Mouse (Mus musculus) neural tube, embryonic 15.5 days (tissue): ENCODE results near the gene Matn1. TPM values are rescaled to one million over a fixed set of nuclear protein-coding genes. Genes with fewer than 3 reads are reported as not detected.
A peak's percentile ranks its signal among the peaks of the same experiment; 100 is the strongest.

Experiments used
- ATAC-seq: fragments of 200-750 bp; cut with Nextera tagmentation; 2 replicates; pipeline ENCODE4 v1.8.0; 2017; ENCODE audit warnings: mild to moderate bottlenecking, moderate TSS enrichment, moderate library complexity; ENCODE audit not compliant: low FRiP score
- H3K27ac ChIP-seq: fragments of 300-500 bp; sonication (generic); replicated peaks from 2 replicates; pipeline ENCODE4 v1.5.1; 2015; ENCODE audit warnings: mild to moderate bottlenecking, inconsistent platforms
- H3K27me3 ChIP-seq: fragments of 300-500 bp; sonication (generic); replicated peaks from 2 replicates; pipeline ENCODE4 v1.6.1; 2015; ENCODE audit warnings: inconsistent platforms
- H3K36me3 ChIP-seq: fragments of 300-500 bp; sonication (generic); 2 replicates; pipeline ENCODE4 v1.6.1; 2015; ENCODE audit warnings: inconsistent platforms
- H3K4me1 ChIP-seq: fragments of 300-500 bp; sonication (generic); 2 replicates; pipeline ENCODE4 v1.6.1; 2015; ENCODE audit warnings: inconsistent platforms
- H3K4me2 ChIP-seq: fragments of 300-500 bp; sonication (generic); 2 replicates; pipeline ENCODE4 v1.6.1; 2015; ENCODE audit warnings: inconsistent platforms, mild to moderate bottlenecking, moderate library complexity
- H3K4me3 ChIP-seq: fragments of 300-500 bp; sonication (generic); replicated peaks from 2 replicates; pipeline ENCODE4 v1.5.1; 2015; ENCODE audit warnings: mild to moderate bottlenecking, inconsistent platforms
- H3K9ac ChIP-seq: fragments of 300-500 bp; sonication (generic); replicated peaks from 2 replicates; pipeline ENCODE4 v1.6.1; 2015; ENCODE audit warnings: mild to moderate bottlenecking, inconsistent platforms
- H3K9me3 ChIP-seq: fragments of 300-500 bp; sonication (generic); replicated peaks from 2 replicates; pipeline ENCODE4 v1.6.1; 2016; ENCODE audit warnings: inconsistent platforms
- WGBS: fragments of 180-500 bp; shearing (Covaris S2); methylation state at CpG from one replicate; pipeline ENCODE4 v1.1.7; 2015; ENCODE audit warnings: mixed read lengths; 5-methylcytosine and 5-hydroxymethylcytosine counted together
- polyA plus RNA-seq: library from polyadenylated mRNA; unstranded; fragments of >200 nt; fragmentation: Nextera tagmentation; extraction: Ambion mirVana; gene quantifications from 2 replicates; pipeline ENCODE4 v1.2.1, GENCODE M21; 2015

Matn1 gene
- polyA plus RNA-seq, result 3.0 and 10.8 TPM in 2 replicates

- Histone ChIP-seq H3K4me1 (0 out of 2 replicates have a peak, but pooled peaks cover 5% of the 10 kb centered on the region), H3K27me3 (0 out of 2 replicates have a peak, but pooled peaks cover 10% of the 10 kb centered on the region), H3K9ac (no peak within 1 kb of the TSS), H3K4me3 (no peak within 1 kb of the TSS), H3K36me3 (no peaks in the 10 kb centered on the region), H3K27ac (no peak within 1 kb of the TSS), H3K9me3 (no peaks in the 10 kb centered on the region), H3K4me2 (no peak within 1 kb of the TSS)
- WGBS, result 60% methylated on average over 6 of the region's 6 CpGs
- no peak for ATAC-seq
Observed at GRCm38 (mm10) chr4:130944112-130944511, at the start of gene Matn1. Gene Matn1, plus strand, starts transcription at chr4:130944385.

- Histone ChIP-seq H3K36me3 (no peaks in the 10 kb centered on the region), H3K4me1 (peaks cover 7% of the 10 kb centered on the region), H3K4me2 (no peak overlapping the region), H3K27ac (no peak overlapping the region), H3K4me3 (no peak overlapping the region), H3K9ac (no peak overlapping the region), H3K27me3 (0 out of 2 replicates have a peak, but pooled peaks cover 7% of the 10 kb centered on the region), H3K9me3 (no peaks in the 10 kb centered on the region)
- ATAC-seq, result no peak
- WGBS, result 90% methylated on average over 6 of the region's 6 CpGs
Observed at GRCm38 (mm10) chr4:130895701-130896100, 48.5 kb upstream of the Matn1 start.

DNA sequence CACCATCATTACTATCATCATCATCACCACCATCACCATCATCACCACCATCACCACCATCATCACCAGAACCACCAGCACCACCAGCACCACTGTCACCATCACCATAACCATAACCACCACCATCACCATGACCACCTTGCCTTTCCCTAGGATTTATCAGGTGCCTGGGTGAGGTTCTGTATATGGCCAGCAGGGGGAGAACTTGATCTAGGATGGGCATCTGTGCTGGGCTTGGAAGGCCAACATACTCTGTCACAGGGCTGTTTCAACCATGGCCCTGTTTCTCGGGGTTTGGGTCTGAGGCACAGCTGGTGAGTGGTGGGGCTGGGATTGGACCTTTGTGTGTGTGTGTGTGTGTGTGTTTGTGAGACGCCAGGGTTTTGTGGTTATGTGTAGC lies 47.8 kb upstream of the Matn1 start:
- Histone ChIP-seq H3K36me3 (no peaks in the 10 kb centered on the region), H3K9me3 (no peaks in the 10 kb centered on the region), H3K27ac (no peak overlapping the region), H3K9ac (no peak overlapping the region), H3K4me2 (no peak overlapping the region), H3K4me1 (peaks cover 7% of the 10 kb centered on the region), H3K27me3 (0 out of 2 replicates have a peak, but pooled peaks cover 7% of the 10 kb centered on the region), H3K4me3 (no peak overlapping the region)
- no peak for ATAC-seq
- 68% methylated on average over 2 of the region's 2 CpGs for WGBS

- 56% methylated on average over 3 of the region's 3 CpGs for WGBS
- H3K27ac ChIP-seq, result no peak overlapping the region
- no peak overlapping the region for H3K9ac ChIP-seq
- H3K4me1 ChIP-seq, result no peaks in the 10 kb centered on the region
- ATAC-seq, result no peak
- no peak overlapping the region for H3K4me3 ChIP-seq
- no peaks in the 10 kb centered on the region for H3K36me3 ChIP-seq
- no peak overlapping the region for H3K4me2 ChIP-seq
- no peaks in the 10 kb centered on the region for H3K27me3 ChIP-seq
- no peaks in the 10 kb centered on the region for H3K9me3 ChIP-seq
Observed at GRCm38 (mm10) chr4:130899383-130899781, 44.8 kb upstream of the Matn1 start.

DNA sequence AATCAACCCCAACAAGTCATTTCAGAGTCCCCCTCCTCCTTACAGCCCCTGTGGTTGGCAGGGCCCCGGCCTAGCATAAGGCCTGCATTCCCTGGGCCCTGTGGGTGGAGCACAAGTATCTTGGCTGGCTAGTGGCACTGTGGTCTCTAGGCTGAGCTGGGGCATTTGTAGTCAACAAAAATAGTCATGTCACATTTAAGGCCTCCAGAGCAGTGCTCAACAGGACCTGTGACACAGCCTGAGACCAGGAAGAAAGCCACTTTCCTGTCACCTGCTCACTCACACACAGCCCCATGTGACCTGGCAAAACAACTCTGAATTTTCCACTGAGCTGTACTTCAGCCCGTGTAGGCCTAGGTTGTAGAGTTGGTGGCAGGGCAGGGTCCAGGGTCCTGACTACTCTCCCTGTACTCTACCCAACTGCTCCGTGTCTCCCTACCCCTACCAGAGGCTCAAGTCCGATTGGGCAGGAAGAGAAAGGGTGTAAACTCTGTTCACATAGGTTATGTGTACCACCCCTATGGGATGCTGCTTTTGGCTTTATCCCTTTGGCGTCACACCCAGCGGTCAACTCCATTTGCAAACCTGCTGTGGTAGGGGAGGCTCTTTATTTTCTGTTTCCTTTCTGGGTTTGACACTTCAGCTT lies 44.3 kb upstream of the Matn1 start:
- no peak for ATAC-seq

DNA sequence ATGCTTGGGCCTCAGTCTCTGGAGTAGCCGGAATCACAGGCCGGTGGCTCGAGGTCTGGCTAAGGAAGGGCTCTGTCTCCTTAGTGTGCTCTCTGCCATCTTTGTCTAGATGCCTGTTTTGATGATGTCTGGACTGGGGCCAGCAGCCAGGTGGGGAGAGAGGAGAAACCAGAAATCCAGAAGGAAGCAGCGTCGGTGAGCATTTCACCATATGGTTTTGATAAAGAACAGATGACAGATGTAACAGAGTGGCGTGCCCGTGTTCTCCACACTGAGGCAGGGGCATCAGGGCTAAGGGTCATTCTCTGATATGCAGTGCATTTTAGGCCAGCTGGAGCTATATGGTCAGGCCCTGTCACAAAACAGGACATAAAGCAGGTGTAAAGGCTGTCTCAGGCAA lies 43.4 kb upstream of the Matn1 start:
- WGBS, result 73% methylated on average over 7 of the region's 7 CpGs
- Histone ChIP-seq H3K4me2 (no peak overlapping the region), H3K36me3 (no peaks in the 10 kb centered on the region), H3K9ac (no peak overlapping the region), H3K4me1 (no peaks in the 10 kb centered on the region), H3K4me3 (no peak overlapping the region), H3K9me3 (no peaks in the 10 kb centered on the region), H3K27ac (no peak overlapping the region), H3K27me3 (no peaks in the 10 kb centered on the region)
- ATAC-seq, result no peak

More for the DNA sequence above, 44.3 kb upstream of the Matn1 start:
- Histone ChIP-seq H3K4me3 (no peak overlapping the region), H3K4me1 (no peaks in the 10 kb centered on the region), H3K36me3 (no peaks in the 10 kb centered on the region), H3K27ac (no peak overlapping the region), H3K4me2 (no peak overlapping the region), H3K9me3 (no peaks in the 10 kb centered on the region), H3K27me3 (no peaks in the 10 kb centered on the region), H3K9ac (no peak overlapping the region)
- WGBS, result 78% methylated on average over 6 of the region's 6 CpGs

- Histone ChIP-seq H3K36me3 (no peaks in the 10 kb centered on the region), H3K9me3 (no peaks in the 10 kb centered on the region), H3K4me3 (no peak overlapping the region), H3K27me3 (no peaks in the 10 kb centered on the region), H3K4me2 (no peak overlapping the region), H3K4me1 (peaks cover 6% of the 10 kb centered on the region; the same call in 1 of the 2 replicates), H3K9ac (no peak overlapping the region), H3K27ac (no peak overlapping the region)
- ATAC-seq, result no peak
- 58% methylated on average over 8 of the region's 8 CpGs for WGBS
Observed at GRCm38 (mm10) chr4:130902289-130902781, 41.9 kb upstream of the Matn1 start.

DNA sequence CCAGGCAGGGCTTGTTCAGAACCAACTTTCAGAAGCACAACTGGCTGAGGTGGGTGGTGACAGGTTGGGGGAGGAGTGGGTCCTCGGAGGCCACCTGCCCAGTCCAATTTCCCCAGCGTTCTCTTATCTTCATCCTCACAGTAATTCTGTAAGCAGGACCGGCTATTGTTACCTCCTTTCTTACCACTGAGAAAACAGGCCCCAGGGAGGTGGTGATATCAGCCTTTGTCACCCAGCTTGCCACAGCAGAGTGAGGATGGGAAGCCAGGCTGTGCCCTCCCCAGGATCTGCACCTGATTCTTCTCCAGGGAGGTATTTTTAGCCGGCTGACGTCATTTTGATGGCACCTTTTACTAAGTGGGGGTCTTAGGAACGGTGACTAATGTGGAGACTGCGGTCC lies 39.2 kb upstream of the Matn1 start:
- no peak overlapping the region for H3K4me2 ChIP-seq
- peaks cover 8% of the 10 kb centered on the region; the same call in 1 of the 2 replicates for H3K4me1 ChIP-seq
- H3K4me3 ChIP-seq, result no peak overlapping the region
- WGBS, result 70% methylated on average over 7 of the region's 7 CpGs
- H3K27me3 ChIP-seq, result no peaks in the 10 kb centered on the region
- ATAC-seq, result no peak
- H3K9ac ChIP-seq, result no peak overlapping the region
- no peaks in the 10 kb centered on the region for H3K9me3 ChIP-seq
- H3K27ac ChIP-seq, result no peak overlapping the region
- no peaks in the 10 kb centered on the region for H3K36me3 ChIP-seq

DNA sequence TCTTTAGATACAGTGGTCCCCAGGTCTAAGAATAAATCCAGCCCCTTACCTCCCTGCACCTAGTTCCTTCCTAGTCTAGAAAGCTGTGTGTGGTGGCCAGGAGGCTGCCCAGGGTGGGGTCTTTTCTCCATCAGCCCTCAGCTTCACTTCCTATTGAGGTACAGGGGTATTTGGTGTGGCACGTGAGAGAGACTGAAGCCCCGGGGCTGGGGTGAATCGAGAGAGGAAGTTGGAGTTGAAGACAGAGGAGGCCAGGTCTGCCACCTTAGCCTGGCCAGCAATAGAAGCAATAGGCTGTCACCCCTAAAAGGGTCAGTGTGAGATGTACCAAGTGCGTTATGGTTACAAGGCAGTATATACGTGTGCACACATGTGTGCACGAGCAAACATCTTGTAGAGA lies 38.3 kb upstream of the Matn1 start:
- H3K4me3 ChIP-seq, result no peak overlapping the region
- ATAC-seq, result no peak
- H3K27ac ChIP-seq, result no peak overlapping the region
- no peaks in the 10 kb centered on the region for H3K36me3 ChIP-seq
- H3K4me1 ChIP-seq, result peaks cover 8% of the 10 kb centered on the region; the same call in 1 of the 2 replicates
- 73% methylated on average over 6 of the region's 6 CpGs for WGBS
- H3K27me3 ChIP-seq, result no peaks in the 10 kb centered on the region
- no peak overlapping the region for H3K9ac ChIP-seq
- no peak overlapping the region for H3K4me2 ChIP-seq
- H3K9me3 ChIP-seq, result no peaks in the 10 kb centered on the region

- no peak overlapping the region for H3K4me3 ChIP-seq
- H3K36me3 ChIP-seq, result no peaks in the 10 kb centered on the region
- 27% methylated on average over 8 of the region's 8 CpGs for WGBS
- no peak overlapping the region for H3K9ac ChIP-seq
- H3K9me3 ChIP-seq, result no peaks in the 10 kb centered on the region
- ATAC-seq, result peak; percentile 47; the same call in 1 of the 2 replicates
- no peaks in the 10 kb centered on the region for H3K27me3 ChIP-seq
- H3K27ac ChIP-seq, result no peak overlapping the region
- peaks cover 8% of the 10 kb centered on the region; the same call in 1 of the 2 replicates for H3K4me1 ChIP-seq
- no peak overlapping the region for H3K4me2 ChIP-seq
Observed at GRCm38 (mm10) chr4:130906296-130906695, 37.9 kb upstream of the Matn1 start.

DNA sequence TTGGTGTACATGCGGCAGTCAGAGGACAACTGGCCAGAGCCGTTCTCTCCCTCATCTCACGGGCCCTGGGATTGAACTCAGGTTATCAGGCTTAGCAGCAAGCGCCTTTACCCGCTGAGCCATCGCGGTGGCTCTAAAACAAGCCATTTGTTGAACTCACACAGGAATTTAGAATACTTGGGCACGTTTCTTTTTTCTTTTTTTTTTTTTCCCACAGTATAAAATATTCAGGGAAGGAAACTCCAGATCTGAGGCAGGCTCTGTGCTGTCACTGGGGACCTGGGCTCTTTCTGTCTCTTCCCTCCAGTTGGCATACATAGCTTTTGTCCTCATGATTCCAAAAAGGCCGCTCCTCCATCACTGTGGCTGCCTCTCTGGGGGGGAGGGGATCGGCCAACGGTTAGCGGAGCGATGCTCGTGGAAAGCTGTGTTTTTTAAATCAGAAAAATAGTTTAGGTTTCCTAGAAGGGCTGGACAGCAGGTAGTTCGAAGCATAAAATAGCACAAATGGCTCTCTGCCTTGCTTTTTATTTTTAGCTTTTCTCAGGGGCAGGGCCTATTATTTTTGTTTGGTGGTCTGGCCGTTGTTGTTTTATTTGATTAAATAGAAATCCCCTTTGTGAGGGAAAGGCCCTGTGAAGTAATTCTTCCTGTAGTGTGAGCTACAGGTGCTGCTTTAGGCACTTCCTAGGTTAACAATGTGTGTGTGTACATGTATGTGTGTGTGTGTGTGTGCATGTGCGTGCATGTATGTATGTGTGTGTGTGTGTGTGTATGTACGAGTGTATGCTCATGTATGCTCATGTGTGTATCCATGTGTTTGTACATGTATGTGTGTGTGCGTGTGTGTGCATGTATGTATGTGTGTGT lies 36.8 kb upstream of the Matn1 start:
- peaks cover 8% of the 10 kb centered on the region; the same call in 1 of the 2 replicates for H3K4me1 ChIP-seq

More for the DNA sequence above, 36.8 kb upstream of the Matn1 start:
- 77% methylated on average over 19 of the region's 19 CpGs for WGBS
- Histone ChIP-seq H3K4me3 (no peak overlapping the region), H3K27me3 (no peaks in the 10 kb centered on the region), H3K4me2 (no peak overlapping the region), H3K27ac (no peak overlapping the region), H3K9ac (no peak overlapping the region), H3K36me3 (no peaks in the 10 kb centered on the region), H3K9me3 (no peaks in the 10 kb centered on the region)
- no peak for ATAC-seq
